Mouse (Mus musculus): Measurements from ENCODE around the gene Crtc2. TPM values are rescaled to one million over a fixed set of nuclear protein-coding genes. Genes with fewer than 3 reads are reported as not detected.

Gene Crtc2
- polyA plus RNA-seq (2015; fragmentation: Nextera tagmentation; extraction: Ambion mirVana): 16.1 and 21.1 TPM in 2 replicates

GRCm38 (mm10) chr3:90253653-90254418 is at the start of gene Crtc2:
Gene Crtc2, plus strand, starts transcription at chr3:90254163.
- peak; percentile 92 for DNase-seq (ENCODE audit: low spot score)

DNA sequence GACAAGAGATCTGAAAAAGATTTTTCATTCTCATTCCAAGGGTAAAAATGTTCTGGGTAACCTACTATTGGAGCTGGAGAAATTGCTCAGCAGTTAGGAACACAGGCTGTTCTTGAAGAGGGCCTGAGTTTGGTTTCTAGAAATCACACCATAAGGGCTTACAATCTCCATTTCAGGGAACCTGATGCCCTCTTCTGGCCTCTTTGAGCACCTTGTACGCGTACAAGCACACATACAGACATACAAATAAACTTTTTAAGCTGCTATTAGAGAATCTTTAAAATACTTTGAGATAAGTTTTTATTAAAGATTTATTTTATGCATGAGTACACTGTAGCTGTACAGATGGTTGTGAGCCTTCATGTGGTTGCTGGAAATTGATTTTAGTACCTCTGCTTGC is 49.4 kb upstream of the Crtc2 start:
- no peak for DNase-seq (ENCODE audit: low spot score)

DNA sequence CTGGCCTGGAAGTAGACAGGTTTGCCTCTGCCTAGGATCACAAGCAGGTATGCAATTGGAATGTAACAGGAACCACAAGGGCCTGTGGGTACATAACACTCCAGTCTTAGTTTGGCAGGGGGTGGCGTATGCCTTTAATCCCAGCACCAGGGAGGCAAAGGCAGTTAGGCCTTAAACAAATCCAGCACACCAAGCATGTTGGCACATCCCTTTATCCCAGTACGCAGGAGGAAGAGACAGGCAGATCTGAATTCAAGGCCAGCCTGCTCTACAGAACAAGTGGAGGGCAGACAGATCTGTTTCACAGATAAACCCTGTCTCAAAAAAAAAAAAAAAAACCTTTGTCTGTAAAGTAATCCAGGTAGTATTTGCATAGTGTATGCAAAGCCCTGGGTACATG is 45.3 kb upstream of the Crtc2 start:
- no peak for DNase-seq (ENCODE audit: low spot score)

DNA sequence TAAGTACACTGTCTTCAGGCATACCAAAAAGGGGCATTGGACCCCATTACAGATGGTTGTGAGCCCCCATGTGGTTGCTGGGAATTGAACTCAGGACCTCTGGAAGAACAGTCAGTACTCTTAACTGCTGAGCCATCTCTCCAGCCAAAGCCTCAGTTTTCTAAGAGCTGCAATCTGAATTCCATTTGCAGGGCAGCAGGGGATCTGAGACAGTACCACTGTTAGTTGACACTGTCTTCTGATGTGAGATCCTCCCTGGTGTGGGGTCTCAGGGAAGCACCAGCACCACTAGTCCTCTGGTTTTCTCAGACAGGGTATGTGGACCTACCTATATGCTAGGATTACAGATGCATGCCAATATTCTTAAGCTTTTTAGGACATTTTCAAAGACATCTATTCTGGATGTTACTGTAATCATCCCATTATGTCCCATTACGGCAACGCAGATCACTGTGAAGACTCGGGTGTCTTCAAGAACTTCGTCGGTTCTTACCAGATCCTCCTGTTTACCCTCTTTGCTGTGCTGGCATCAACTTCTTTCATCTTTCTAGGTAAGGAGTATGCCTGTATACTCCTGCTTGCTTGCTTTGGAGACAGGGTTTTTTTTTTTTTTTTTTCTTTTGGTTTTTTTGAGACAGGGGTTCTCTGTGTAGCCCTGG is 43.9 kb upstream of the Crtc2 start:
- no peak for DNase-seq (ENCODE audit: low spot score)

DNA sequence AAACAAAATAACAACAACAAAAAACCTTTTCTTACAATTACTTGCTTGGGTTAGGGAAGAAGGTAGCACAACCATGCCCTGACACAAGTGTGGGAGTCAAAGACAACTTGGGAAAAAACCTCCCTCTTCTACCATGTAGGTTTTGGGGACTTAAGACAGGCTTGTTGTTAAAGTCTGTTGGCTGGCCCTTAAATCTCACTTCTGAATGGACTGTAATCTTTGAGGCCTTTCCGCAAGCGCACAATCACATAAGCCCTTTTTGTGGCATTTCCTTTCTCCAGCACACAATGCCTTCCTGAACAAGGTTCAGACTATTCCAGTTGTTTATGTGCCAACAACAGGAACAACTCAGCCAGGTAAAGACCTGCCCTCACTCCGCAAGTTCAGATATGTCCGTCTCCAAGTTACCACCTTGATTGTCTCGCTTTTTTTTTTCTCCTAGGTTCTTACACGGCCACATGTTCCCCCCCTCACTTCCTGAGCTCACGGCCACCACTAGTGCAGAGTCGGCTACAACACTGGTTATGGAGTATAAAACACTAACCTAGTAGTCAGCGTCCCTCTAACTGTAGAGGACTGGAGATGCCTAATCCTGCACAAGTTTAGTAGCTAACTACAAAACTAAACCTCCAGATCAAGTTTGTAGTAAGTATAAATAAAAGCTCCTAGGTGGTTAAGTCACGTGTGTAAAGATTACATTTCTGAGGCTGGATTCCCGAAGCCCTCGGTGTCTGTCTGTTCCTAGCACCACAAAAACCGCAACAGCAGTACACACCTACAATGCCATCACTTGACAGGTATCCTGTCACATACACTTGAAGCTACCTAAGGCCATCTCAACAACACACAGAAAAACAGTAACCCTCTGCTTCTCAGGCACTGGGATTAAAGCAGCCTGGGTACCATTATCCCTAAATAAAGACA is 42.2 kb upstream of the Crtc2 start:
- DNase-seq (ENCODE audit: low spot score): no peak

- no peak for DNase-seq (ENCODE audit: low spot score)
Measured at GRCm38 (mm10) chr3:90212723-90213122, 41.2 kb upstream of the Crtc2 start.

DNA sequence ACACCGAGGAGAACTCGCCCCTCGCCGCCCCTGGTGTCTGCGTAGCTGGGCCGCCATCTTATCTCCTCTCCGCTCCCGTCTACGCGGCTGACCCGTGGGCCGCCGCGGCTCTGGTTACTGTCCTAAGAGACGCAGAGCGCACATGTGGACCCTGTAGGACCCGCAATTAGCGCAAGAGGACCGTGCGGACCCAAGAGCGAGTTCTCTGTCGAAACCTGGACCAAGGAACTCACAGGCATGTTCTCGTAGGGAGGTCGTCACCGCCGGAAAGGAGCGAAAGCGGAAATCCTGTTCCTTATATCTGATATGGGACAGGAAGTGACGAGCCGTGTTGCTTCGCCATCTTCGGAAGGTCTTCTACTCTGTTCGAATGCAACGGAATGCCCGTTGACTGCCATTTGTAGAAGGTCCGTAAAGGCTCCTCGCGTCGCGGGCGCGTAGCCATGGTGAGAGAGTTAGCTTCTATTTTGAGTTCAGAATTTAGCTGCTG is 40.5 kb upstream of the Crtc2 start, which contains the start of the genes Rps27 and Rab13:
Gene Rps27, minus strand, starts transcription at position 275 of the 490 bp plus-strand sequence.
Gene Rab13, plus strand, starts transcription at position 319 of the 490 bp plus-strand sequence.
- DNase-seq (ENCODE audit: low spot score): peak; percentile 95

- DNase-seq (ENCODE audit: low spot score): no peak
Measured at GRCm38 (mm10) chr3:90213956-90214684, 39.8 kb upstream of the Crtc2 start.

DNA sequence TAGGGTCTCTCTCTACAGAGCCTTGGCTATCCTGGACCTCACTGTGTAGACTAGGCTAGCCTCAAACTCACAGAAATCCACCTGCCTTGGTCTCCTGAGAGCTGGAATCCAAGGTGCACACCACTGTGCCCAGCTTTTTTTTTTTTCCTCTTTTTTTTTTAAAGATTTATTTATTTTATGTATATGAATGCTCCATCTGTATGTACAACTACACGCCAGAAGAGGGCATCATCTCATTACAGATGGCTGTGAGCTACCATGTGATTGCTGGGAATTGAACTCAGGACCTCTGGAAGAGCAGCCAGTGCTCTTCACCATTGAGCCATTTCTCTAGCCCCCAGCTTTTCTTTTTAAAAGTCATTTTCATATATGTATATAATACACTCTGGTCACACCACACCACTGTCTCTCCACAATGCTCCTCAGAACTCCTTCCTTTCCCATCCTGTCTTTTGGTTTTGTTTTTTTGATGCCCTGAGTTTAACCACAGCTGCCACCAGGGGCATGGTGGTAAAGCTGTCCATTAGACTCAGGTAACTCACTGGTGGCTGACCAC is 38.1 kb upstream of the Crtc2 start:
- DNase-seq (ENCODE audit: low spot score): no peak

- DNase-seq (ENCODE audit: low spot score): peak; percentile 61
Measured at GRCm38 (mm10) chr3:90220088-90220487, 33.9 kb upstream of the Crtc2 start.

DNA sequence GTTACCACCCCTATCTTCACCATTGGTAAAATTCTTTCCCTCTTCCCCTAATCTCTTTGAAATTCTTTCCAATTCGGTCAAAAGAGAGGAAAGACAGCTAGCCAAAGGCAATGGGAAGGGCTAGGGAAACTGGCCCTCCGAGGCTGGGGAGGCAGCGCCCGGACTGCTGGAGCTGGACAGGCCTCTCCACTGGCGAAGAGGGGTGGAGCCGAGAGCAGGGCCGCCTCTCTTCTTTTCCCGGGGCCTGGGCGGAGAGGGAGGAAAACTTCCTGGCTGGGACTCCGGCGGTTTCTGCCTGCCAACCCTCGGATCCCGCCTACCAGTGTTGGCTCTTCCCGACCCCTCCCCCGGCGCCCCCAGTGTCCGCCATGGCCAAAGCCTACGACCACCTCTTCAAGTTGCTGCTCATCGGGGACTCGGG is 33.4 kb upstream of the Crtc2 start:
- no peak for DNase-seq (ENCODE audit: low spot score)

DNA sequence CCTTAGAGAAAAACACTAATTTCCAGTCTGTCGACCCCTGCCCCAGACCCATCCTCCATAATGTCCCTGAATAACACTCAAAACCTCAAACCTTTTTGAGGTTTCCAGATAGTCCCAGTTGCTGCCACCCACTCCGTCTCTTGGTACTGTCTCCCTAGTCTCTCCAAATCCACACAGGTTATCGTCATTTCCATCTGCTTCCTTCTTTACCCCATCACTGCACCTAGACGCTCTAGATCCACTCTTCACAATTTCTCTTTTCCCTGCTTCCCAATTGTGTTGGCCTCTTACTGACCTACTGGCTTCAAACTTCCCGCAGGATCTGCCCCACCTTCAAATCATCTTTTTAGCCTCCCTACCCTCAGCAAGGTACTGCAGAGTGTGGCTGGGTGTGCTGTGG is 32.8 kb upstream of the Crtc2 start:
- no peak for DNase-seq (ENCODE audit: low spot score)

DNA sequence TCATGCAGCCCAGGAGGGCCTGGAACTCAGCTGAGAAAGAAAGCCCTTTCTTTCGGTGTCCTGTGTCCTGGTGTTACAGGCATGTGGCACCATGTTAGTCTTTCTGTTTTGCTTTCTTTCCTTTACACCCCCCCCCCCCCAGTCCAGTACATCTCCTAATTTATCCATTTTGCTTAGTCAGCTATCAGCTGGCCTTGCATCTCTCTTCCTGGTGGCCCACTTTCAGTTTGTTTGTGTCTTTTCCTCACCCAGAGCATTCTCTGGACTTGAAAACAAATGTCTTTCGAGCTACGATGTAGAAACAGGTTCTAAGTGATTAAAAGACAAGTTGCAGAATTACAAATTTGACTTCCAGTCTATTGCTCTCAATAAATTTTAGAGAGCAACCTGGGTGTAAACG is 31.5 kb upstream of the Crtc2 start:
- DNase-seq (ENCODE audit: low spot score): no peak

GRCm38 (mm10) chr3:90222941-90223340 is 31.0 kb upstream of the Crtc2 start:
- DNase-seq (ENCODE audit: low spot score): no peak

DNA sequence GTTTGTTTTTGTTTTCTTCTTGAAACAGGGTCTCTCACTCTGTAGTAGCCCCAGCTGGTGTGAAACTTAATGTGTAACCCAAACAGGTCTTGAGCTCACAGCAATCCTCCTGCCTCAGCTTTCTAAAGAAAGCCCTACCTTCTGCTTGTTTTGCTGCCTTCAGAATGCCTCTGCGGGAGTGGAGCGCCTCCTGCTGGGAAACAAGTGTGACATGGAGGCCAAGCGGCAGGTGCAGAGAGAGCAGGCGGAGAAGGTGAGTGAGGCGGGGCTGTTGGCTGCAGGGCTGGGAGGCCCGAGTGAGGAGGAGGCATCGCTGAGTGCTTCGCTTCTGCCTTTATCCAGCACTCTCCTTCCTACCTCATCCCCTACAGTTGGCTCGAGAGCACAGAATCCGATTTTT is 29.6 kb upstream of the Crtc2 start:
- DNase-seq (ENCODE audit: low spot score): no peak

GRCm38 (mm10) chr3:90231075-90231474 is 22.9 kb upstream of the Crtc2 start:
- no peak for DNase-seq (ENCODE audit: low spot score)

DNA sequence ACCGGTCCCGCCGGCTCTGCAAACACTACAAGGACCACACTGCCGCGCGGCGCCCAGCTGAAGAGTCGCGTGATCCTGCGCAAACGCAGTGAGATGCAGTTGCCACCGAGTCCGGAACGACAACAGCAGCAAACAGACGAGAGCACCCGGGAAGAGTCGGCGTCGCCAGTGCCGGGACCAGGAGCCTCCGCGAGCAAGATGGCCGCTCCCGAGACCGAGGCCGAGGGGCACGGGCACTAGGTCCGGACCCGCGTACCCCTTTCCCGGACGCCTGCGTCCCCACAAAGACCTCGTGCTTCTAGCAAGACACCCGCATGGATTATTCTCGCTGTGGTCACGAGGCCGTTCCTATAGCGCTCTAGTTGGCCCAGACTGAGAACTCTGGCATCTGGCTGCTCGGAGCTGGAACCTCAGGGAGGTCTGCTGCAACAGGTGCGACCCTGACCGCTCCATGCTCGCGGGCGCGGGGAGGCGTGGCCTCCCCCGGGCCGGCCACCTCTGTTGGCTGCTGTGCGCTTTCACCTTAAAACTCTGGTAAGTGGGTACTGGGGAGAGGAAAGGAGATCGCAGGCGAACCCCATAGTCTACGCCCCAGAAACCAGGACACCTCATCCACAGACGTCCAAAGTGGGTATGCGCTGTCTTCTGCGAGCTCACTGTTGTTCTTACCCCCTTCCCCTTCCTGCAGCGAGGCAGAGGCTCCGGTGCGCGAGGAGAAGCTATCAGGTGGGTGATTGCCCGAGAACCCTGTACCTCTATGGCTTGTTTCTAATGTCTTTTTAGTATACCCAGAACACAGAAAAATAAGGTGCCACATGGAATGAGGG is 22.2 kb upstream of the Crtc2 start, which contains the start of gene Jtb:
Gene Jtb, plus strand, starts transcription at position 91 of the 827 bp plus-strand sequence.
- DNase-seq (ENCODE audit: low spot score): peak; percentile 94

DNA sequence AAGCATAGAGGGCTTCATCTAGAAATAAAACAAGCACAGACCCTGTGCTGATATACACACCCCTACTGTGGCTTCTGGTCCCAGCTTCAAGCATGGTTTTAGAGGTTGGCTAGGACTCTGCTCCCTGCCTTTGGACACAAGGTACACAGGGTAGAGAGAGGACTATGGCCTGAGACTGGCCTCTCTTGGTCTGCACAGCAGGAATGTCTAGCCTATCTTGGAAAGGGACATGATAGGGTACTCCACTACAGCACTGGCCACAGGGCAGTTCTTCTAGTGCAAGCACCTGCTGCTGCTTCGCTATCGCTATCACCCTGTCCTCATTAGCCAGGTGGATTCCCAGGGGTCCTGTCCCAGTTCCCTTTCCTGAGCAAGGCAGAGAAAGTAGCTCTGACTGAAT is 12.7 kb upstream of the Crtc2 start:
- no peak for DNase-seq (ENCODE audit: low spot score)

- no peak for DNase-seq (ENCODE audit: low spot score)
Measured at GRCm38 (mm10) chr3:90241669-90242358, 12.1 kb upstream of the Crtc2 start.

All from thymus, postnatal 0 days (tissue).